Mouse (Mus musculus): ENCODE results near the gene Pla2g2f. TPM values are rescaled to one million over a fixed set of nuclear protein-coding genes. Genes with fewer than 3 reads are reported as not detected.

The Pla2g2f gene
- polyA plus RNA-seq, 1 experiment from 2014 or later: not detected

- ATAC-seq: no peak
- H3K9ac ChIP-seq (ENCODE audit: low read depth, low read length): no peak overlapping the region
- WGBS: 40% methylated on average over 20 of the region's 20 CpGs
Observed at GRCm38 (mm10) chr4:138777417-138778407, 20.3 kb upstream of the Pla2g2f start.

GRCm38 (mm10) chr4:138775435-138775834 lies 18.0 kb upstream of the Pla2g2f start, which contains the start of gene Pla2g2d:
Gene Pla2g2d (plus strand): TSS chr4:138775735.
- no peak for ATAC-seq
- Histone ChIP-seq H3K27ac (ENCODE audit: low read length) (no peak within 1 kb of the TSS), H3K9ac (ENCODE audit: low read depth, low read length) (no peak within 1 kb of the TSS), H3K4me3 (ENCODE audit: low read depth, low read length) (no peak within 1 kb of the TSS), H3K27me3 (ENCODE audit: control insufficient read depth, insufficient read depth, low read depth, low read length) (no peaks in the 10 kb centered on the region), H3K4me1 (ENCODE audit: control insufficient read depth, insufficient read depth, low read length) (0 out of 2 replicates have a peak, but pooled peaks cover 4% of the 10 kb centered on the region), H3K4me2 (ENCODE audit: low read length) (no peak within 1 kb of the TSS), H3K36me3 (ENCODE audit: control insufficient read depth, insufficient read depth, low read length) (no peaks in the 10 kb centered on the region), H3K9me3 (replicated peaks; ENCODE audit: control insufficient read depth, low read length, poor library complexity, severe bottlenecking) (no peaks in the 10 kb centered on the region)
- 92% methylated on average over 6 of the region's 6 CpGs for WGBS

More at GRCm38 (mm10) chr4:138777417-138778407, 20.3 kb upstream of the Pla2g2f start:
- Histone ChIP-seq H3K36me3 (ENCODE audit: control insufficient read depth, insufficient read depth, low read length) (no peaks in the 10 kb centered on the region), H3K4me1 (ENCODE audit: control insufficient read depth, insufficient read depth, low read length) (0 out of 2 replicates have a peak, but pooled peaks cover 4% of the 10 kb centered on the region), H3K4me3 (ENCODE audit: low read depth, low read length) (no peak overlapping the region), H3K27ac (ENCODE audit: low read length) (no peak overlapping the region), H3K4me2 (ENCODE audit: low read length) (no peak overlapping the region), H3K9me3 (replicated peaks; ENCODE audit: control insufficient read depth, low read length, poor library complexity, severe bottlenecking) (no peaks in the 10 kb centered on the region), H3K27me3 (ENCODE audit: control insufficient read depth, insufficient read depth, low read depth, low read length) (no peaks in the 10 kb centered on the region)

GRCm38 (mm10) chr4:138772386-138772785 lies 15.0 kb upstream of the Pla2g2f start:
- H3K9ac ChIP-seq (ENCODE audit: low read depth, low read length): no peak overlapping the region
- no peaks in the 10 kb centered on the region for H3K36me3 ChIP-seq (ENCODE audit: control insufficient read depth, insufficient read depth, low read length)
- no peaks in the 10 kb centered on the region for H3K27me3 ChIP-seq (ENCODE audit: control insufficient read depth, insufficient read depth, low read depth, low read length)
- H3K4me2 ChIP-seq (ENCODE audit: low read length): no peak overlapping the region
- no peak overlapping the region for H3K4me3 ChIP-seq (ENCODE audit: low read depth, low read length)
- no peaks in the 10 kb centered on the region for H3K9me3 ChIP-seq (replicated peaks; ENCODE audit: control insufficient read depth, low read length, poor library complexity, severe bottlenecking)
- ATAC-seq: no peak
- H3K4me1 ChIP-seq (ENCODE audit: control insufficient read depth, insufficient read depth, low read length): 0 out of 2 replicates have a peak, but pooled peaks cover under 1% of the 10 kb centered on the region
- 74% methylated on average over 5 of the region's 5 CpGs for WGBS
- H3K27ac ChIP-seq (ENCODE audit: low read length): no peak overlapping the region

- 88% methylated on average over 10 of the region's 10 CpGs for WGBS
- Histone ChIP-seq H3K4me2 (ENCODE audit: low read length) (no peak overlapping the region), H3K4me1 (ENCODE audit: control insufficient read depth, insufficient read depth, low read length) (no peaks in the 10 kb centered on the region), H3K9me3 (replicated peaks; ENCODE audit: control insufficient read depth, low read length, poor library complexity, severe bottlenecking) (no peaks in the 10 kb centered on the region), H3K27me3 (ENCODE audit: control insufficient read depth, insufficient read depth, low read depth, low read length) (no peaks in the 10 kb centered on the region), H3K27ac (ENCODE audit: low read length) (no peak overlapping the region), H3K36me3 (ENCODE audit: control insufficient read depth, insufficient read depth, low read length) (no peaks in the 10 kb centered on the region), H3K9ac (ENCODE audit: low read depth, low read length) (no peak overlapping the region), H3K4me3 (ENCODE audit: low read depth, low read length) (no peak overlapping the region)
- ATAC-seq: no peak
Observed at GRCm38 (mm10) chr4:138771970-138772369, 14.5 kb upstream of the Pla2g2f start.

GRCm38 (mm10) chr4:138762266-138762665 lies 4.8 kb upstream of the Pla2g2f start:
- H3K4me1 ChIP-seq (ENCODE audit: control insufficient read depth, insufficient read depth, low read length): no peaks in the 10 kb centered on the region
- H3K36me3 ChIP-seq (ENCODE audit: control insufficient read depth, insufficient read depth, low read length): no peaks in the 10 kb centered on the region
- H3K9ac ChIP-seq (ENCODE audit: low read depth, low read length): no peak overlapping the region
- no peaks in the 10 kb centered on the region for H3K9me3 ChIP-seq (replicated peaks; ENCODE audit: control insufficient read depth, low read length, poor library complexity, severe bottlenecking)
- H3K4me3 ChIP-seq (ENCODE audit: low read depth, low read length): no peak overlapping the region
- WGBS: 84% methylated on average over 9 of the region's 9 CpGs
- no peak for ATAC-seq
- H3K27ac ChIP-seq (ENCODE audit: low read length): no peak overlapping the region
- H3K27me3 ChIP-seq (ENCODE audit: control insufficient read depth, insufficient read depth, low read depth, low read length): no peaks in the 10 kb centered on the region
- no peak overlapping the region for H3K4me2 ChIP-seq (ENCODE audit: low read length)

GRCm38 (mm10) chr4:138755983-138756382 lies 1.4 kb downstream of the Pla2g2f start:
- H3K4me2 ChIP-seq (ENCODE audit: low read length): no peak overlapping the region
- H3K36me3 ChIP-seq (ENCODE audit: control insufficient read depth, insufficient read depth, low read length): no peaks in the 10 kb centered on the region
- no peak for ATAC-seq
- H3K27ac ChIP-seq (ENCODE audit: low read length): no peak overlapping the region
- H3K4me1 ChIP-seq (ENCODE audit: control insufficient read depth, insufficient read depth, low read length): peaks cover 4% of the 10 kb centered on the region
- H3K4me3 ChIP-seq (ENCODE audit: low read depth, low read length): no peak overlapping the region
- no peaks in the 10 kb centered on the region for H3K9me3 ChIP-seq (replicated peaks; ENCODE audit: control insufficient read depth, low read length, poor library complexity, severe bottlenecking)
- H3K27me3 ChIP-seq (ENCODE audit: control insufficient read depth, insufficient read depth, low read depth, low read length): no peaks in the 10 kb centered on the region
- WGBS: 79% methylated on average over 11 of the region's 11 CpGs
- no peak overlapping the region for H3K9ac ChIP-seq (ENCODE audit: low read depth, low read length)

- Histone ChIP-seq H3K27me3 (ENCODE audit: control insufficient read depth, insufficient read depth, low read depth, low read length) (no peaks in the 10 kb centered on the region), H3K9ac (ENCODE audit: low read depth, low read length) (0 out of 2 replicates have a peak overlapping the region, but pooled peaks have one; percentile 32), H3K27ac (ENCODE audit: low read length) (no peak overlapping the region), H3K4me2 (ENCODE audit: low read length) (no peak overlapping the region), H3K4me1 (ENCODE audit: control insufficient read depth, insufficient read depth, low read length) (peaks cover 4% of the 10 kb centered on the region), H3K9me3 (replicated peaks; ENCODE audit: control insufficient read depth, low read length, poor library complexity, severe bottlenecking) (no peaks in the 10 kb centered on the region), H3K36me3 (ENCODE audit: control insufficient read depth, insufficient read depth, low read length) (no peaks in the 10 kb centered on the region), H3K4me3 (ENCODE audit: low read depth, low read length) (no peak overlapping the region)
- WGBS: 51% methylated on average over 4 of the region's 4 CpGs
- ATAC-seq: no peak
Observed at GRCm38 (mm10) chr4:138755439-138755838, 2.0 kb downstream of the Pla2g2f start.

- Histone ChIP-seq H3K9me3 (replicated peaks; ENCODE audit: control insufficient read depth, low read length, poor library complexity, severe bottlenecking) (no peaks in the 10 kb centered on the region), H3K4me2 (ENCODE audit: low read length) (no peak overlapping the region), H3K4me3 (ENCODE audit: low read depth, low read length) (no peak overlapping the region), H3K4me1 (ENCODE audit: control insufficient read depth, insufficient read depth, low read length) (peaks cover 4% of the 10 kb centered on the region), H3K27me3 (ENCODE audit: control insufficient read depth, insufficient read depth, low read depth, low read length) (no peaks in the 10 kb centered on the region), H3K27ac (ENCODE audit: low read length) (no peak overlapping the region), H3K36me3 (ENCODE audit: control insufficient read depth, insufficient read depth, low read length) (no peaks in the 10 kb centered on the region), H3K9ac (ENCODE audit: low read depth, low read length) (no peak overlapping the region)
- WGBS: 85% methylated on average over 9 of the region's 9 CpGs
- ATAC-seq: no peak
Observed at GRCm38 (mm10) chr4:138754432-138754831, 3.0 kb downstream of the Pla2g2f start.

GRCm38 (mm10) chr4:138753608-138754007 lies 3.8 kb downstream of the Pla2g2f start:
- no peaks in the 10 kb centered on the region for H3K9me3 ChIP-seq (replicated peaks; ENCODE audit: control insufficient read depth, low read length, poor library complexity, severe bottlenecking)
- H3K27me3 ChIP-seq (ENCODE audit: control insufficient read depth, insufficient read depth, low read depth, low read length): no peaks in the 10 kb centered on the region
- H3K4me2 ChIP-seq (ENCODE audit: low read length): no peak overlapping the region
- H3K27ac ChIP-seq (ENCODE audit: low read length): no peak overlapping the region
- no peak overlapping the region for H3K4me3 ChIP-seq (ENCODE audit: low read depth, low read length)
- no peaks in the 10 kb centered on the region for H3K36me3 ChIP-seq (ENCODE audit: control insufficient read depth, insufficient read depth, low read length)
- 79% methylated on average over 3 of the region's 3 CpGs for WGBS
- H3K4me1 ChIP-seq (ENCODE audit: control insufficient read depth, insufficient read depth, low read length): peaks cover 4% of the 10 kb centered on the region
- no peak overlapping the region for H3K9ac ChIP-seq (ENCODE audit: low read depth, low read length)
- ATAC-seq: no peak

All from midbrain, embryonic 16.5 days (tissue).